Mouse (Mus musculus) heart, adult 2 months (tissue): Measurements from ENCODE around the gene Fyn. TPM values are rescaled to one million over a fixed set of nuclear protein-coding genes. Genes with fewer than 3 reads are reported as not detected.

ENCODE experiments used
- DNase-seq, 2 experiments: peaks; one replicate each; pipeline ENCODE4 v3.0.0; 2021
- H3K27ac ChIP-seq: fragments of 200-600 bp; 2 replicates; pipeline ENCODE4 v1.8.1; 2022
- H3K27me3 ChIP-seq: fragments of 200-500 bp; 2 replicates; pipeline ENCODE4 v1.6.1; 2012; ENCODE audit warnings: mild to moderate bottlenecking, low read length, inconsistent platforms, mixed read lengths; ENCODE audit not compliant: control insufficient read depth, insufficient read depth
- H3K36me3 ChIP-seq: fragments of 200-500 bp; 2 replicates; pipeline ENCODE4 v1.6.1; 2012; ENCODE audit warnings: low read length, inconsistent platforms; ENCODE audit not compliant: control insufficient read depth, insufficient read depth
- H3K4me1 ChIP-seq: fragments of 200-500 bp; 2 replicates; pipeline ENCODE4 v1.6.1; 2011; ENCODE audit warnings: low read length; ENCODE audit not compliant: control insufficient read depth, insufficient read depth
- H3K4me3 ChIP-seq: fragments of 200-600 bp; 2 replicates; pipeline ENCODE4 v1.8.1; 2022
- H3K79me2 ChIP-seq: fragments of 200-500 bp; replicated peaks from 2 replicates; pipeline ENCODE4 v1.6.1; 2012; ENCODE audit warnings: mild to moderate bottlenecking, inconsistent platforms, low read length, moderate library complexity, mixed read lengths; ENCODE audit not compliant: control insufficient read depth, insufficient read depth
- H3K9ac ChIP-seq: fragments of 200-500 bp; 2 replicates; pipeline ENCODE4 v1.6.1; 2012; ENCODE audit warnings: low read depth, mild to moderate bottlenecking, control low read depth, inconsistent platforms, low read length, mixed read lengths
- CTCF ChIP-seq: fragments of 200-600 bp; IDR thresholded peaks from 2 replicates; pipeline ENCODE4 v1.8.1; 2022; ENCODE audit warnings: antibody characterized with exemption, mild to moderate bottlenecking, moderate library complexity
- EP300 ChIP-seq: fragments of 200-500 bp; IDR thresholded peaks from 2 replicates; pipeline ENCODE4 v1.6.1; 2011; ENCODE audit warnings: low read depth, low read length, control low read depth; ENCODE audit not compliant: insufficient read depth
- POLR2A ChIP-seq: fragments of 200-500 bp; IDR thresholded peaks from 2 replicates; pipeline ENCODE4 v1.6.1; 2011; ENCODE audit warnings: mild to moderate bottlenecking, low read depth, low read length, control low read depth; ENCODE audit not compliant: insufficient read depth
- WGBS: fragments of 180-500 bp; shearing (Covaris S2); methylation state at CpG from one replicate; pipeline ENCODE4 v1.1.7; 2018; 5-methylcytosine and 5-hydroxymethylcytosine counted together
- intact Hi-C: fragments of 180-260 bp; cut with DNase I; formaldehyde crosslinking; loops from one replicate; pipeline ENCODE4 v1.15.1; 2025
- polyA plus RNA-seq: library from polyadenylated mRNA; depleted of rRNA; stranded (reverse); fragments of >200 nt; gene quantifications from 2 replicates; pipeline ENCODE4 v1.2.3, GENCODE M21; 2012
- total RNA-seq, 2 experiments: library from RNA; stranded (reverse); gene quantifications; 2 replicates each; pipeline ENCODE4 v1.2.3; 2021

The Fyn gene
- total and polyA plus RNA-seq, 3 experiments, result 23.2 to 29.7 (median 26.1) TPM

- Histone ChIP-seq H3K79me2 (peaks cover 9% of the 10 kb centered on the region), H3K27me3 (no peaks in the 10 kb centered on the region), H3K4me3 (no peak overlapping the region; the same call in 1 of the 2 replicates), H3K27ac (peak overlapping the region; percentile 42), H3K9ac (peak overlapping the region; percentile 23; the same call in 1 of the 2 replicates), H3K36me3 (no peaks in the 10 kb centered on the region), H3K4me1 (peaks cover 22% of the 10 kb centered on the region)
- WGBS, result 31% methylated on average over 15 of the region's 15 CpGs
- intact Hi-C loops, result no loop called here
- no peak for TF ChIP-seq POLR2A
- no peak for TF ChIP-seq EP300
- TF ChIP-seq CTCF, result no peak
- peak; percentile 53 to 58 for DNase-seq
Measured at GRCm38 (mm10) chr10:39471714-39472531, 103.3 kb downstream of the Fyn start.

DNA sequence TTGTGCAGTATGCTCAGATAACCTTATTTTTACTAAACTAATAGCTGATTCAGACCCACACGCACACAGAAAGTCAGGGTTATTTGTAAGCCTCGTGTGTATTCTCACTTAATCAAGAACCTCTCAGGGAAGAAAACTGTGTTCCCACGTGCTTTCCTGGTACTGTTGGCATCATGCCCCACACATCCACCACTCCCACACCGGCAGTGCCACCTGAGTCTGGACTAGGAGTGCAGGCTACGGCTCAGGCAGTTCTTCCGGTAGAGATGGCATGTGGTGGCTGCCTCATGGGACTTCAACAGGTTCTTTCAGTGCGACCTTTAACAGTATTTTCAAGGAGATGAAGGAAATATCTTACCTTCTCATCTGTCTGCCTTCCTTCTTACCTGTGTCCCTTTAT lies 104.3 kb downstream of the Fyn start:
- Histone ChIP-seq H3K27me3 (no peaks in the 10 kb centered on the region), H3K4me1 (peaks cover 19% of the 10 kb centered on the region), H3K9ac (no peak overlapping the region), H3K36me3 (no peaks in the 10 kb centered on the region), H3K79me2 (peaks cover 9% of the 10 kb centered on the region), H3K4me3 (no peak overlapping the region), H3K27ac (no peak overlapping the region; the same call in 1 of the 2 replicates)
- 45% methylated on average over 7 of the region's 7 CpGs for WGBS
- no peak for TF ChIP-seq POLR2A
- no peak for TF ChIP-seq CTCF
- no peak for TF ChIP-seq EP300
- intact Hi-C loops, result no loop called here
- no peak for DNase-seq

- 77% methylated on average over 1 of the region's 1 CpGs for WGBS
- Histone ChIP-seq H3K9ac (no peak overlapping the region), H3K27ac (no peak overlapping the region), H3K79me2 (peaks cover 7% of the 10 kb centered on the region), H3K4me1 (no peaks in the 10 kb centered on the region), H3K27me3 (no peaks in the 10 kb centered on the region), H3K4me3 (no peak overlapping the region), H3K36me3 (no peaks in the 10 kb centered on the region)
- intact Hi-C loops, result no loop called here
- DNase-seq, result no peak
- TF ChIP-seq EP300 (no peak), POLR2A (no peak), CTCF (no peak)
Measured at GRCm38 (mm10) chr10:39479361-39479760, 110.7 kb downstream of the Fyn start.

GRCm38 (mm10) chr10:39484382-39484826 lies 115.7 kb downstream of the Fyn start:
- Histone ChIP-seq H3K27me3 (no peaks in the 10 kb centered on the region), H3K4me3 (no peak overlapping the region), H3K4me1 (peaks cover 11% of the 10 kb centered on the region), H3K27ac (no peak overlapping the region), H3K9ac (no peak overlapping the region), H3K36me3 (no peaks in the 10 kb centered on the region), H3K79me2 (0 out of 2 replicates have a peak, but pooled peaks cover 1% of the 10 kb centered on the region)
- intact Hi-C loops, result no loop called here
- no peak for TF ChIP-seq POLR2A
- TF ChIP-seq EP300, result no peak
- no peak for TF ChIP-seq CTCF
- 50% methylated on average over 8 of the region's 8 CpGs for WGBS
- DNase-seq, result no peak

DNA sequence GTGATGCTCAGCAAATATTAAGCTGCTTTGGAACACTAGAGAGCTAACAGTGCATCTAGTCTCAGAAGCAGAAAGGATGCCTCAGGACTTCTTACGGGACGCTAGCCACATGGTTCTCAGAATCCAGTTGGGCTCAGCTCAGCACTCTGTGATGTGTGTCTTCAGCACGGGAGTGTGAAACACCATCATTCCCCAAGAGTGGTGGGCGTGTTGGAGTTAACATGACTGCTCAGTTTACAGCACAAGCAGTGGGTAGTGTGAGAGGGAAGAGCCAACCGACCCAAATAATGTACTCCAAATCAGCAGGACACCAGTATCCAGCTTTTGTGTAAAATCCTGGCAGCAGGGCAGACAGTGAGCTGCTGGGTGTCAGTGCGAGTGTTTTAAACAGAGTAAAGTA lies 116.2 kb downstream of the Fyn start:
- Histone ChIP-seq H3K27ac (no peak overlapping the region), H3K9ac (no peak overlapping the region), H3K4me1 (peaks cover 12% of the 10 kb centered on the region), H3K27me3 (no peaks in the 10 kb centered on the region), H3K79me2 (0 out of 2 replicates have a peak, but pooled peaks cover 1% of the 10 kb centered on the region), H3K4me3 (no peak overlapping the region), H3K36me3 (no peaks in the 10 kb centered on the region)
- DNase-seq, result no peak
- TF ChIP-seq CTCF, result no peak
- no peak for TF ChIP-seq POLR2A
- no peak for TF ChIP-seq EP300
- WGBS, result 60% methylated on average over 6 of the region's 6 CpGs
- intact Hi-C loops, result no loop called here

- DNase-seq, result no peak
- WGBS, result 75% methylated on average over 4 of the region's 4 CpGs
- H3K4me1 ChIP-seq, result peaks cover 18% of the 10 kb centered on the region
- H3K36me3 ChIP-seq, result no peaks in the 10 kb centered on the region
- H3K27me3 ChIP-seq, result no peaks in the 10 kb centered on the region
- H3K9ac ChIP-seq, result no peak overlapping the region
- H3K79me2 ChIP-seq, result 0 out of 2 replicates have a peak, but pooled peaks cover 1% of the 10 kb centered on the region
- TF ChIP-seq CTCF, result no peak
- no peak for TF ChIP-seq POLR2A
- TF ChIP-seq EP300, result no peak
- intact Hi-C loops, result no loop called here
- no peak overlapping the region for H3K27ac ChIP-seq
- no peak overlapping the region for H3K4me3 ChIP-seq
Measured at GRCm38 (mm10) chr10:39485939-39486338, 117.3 kb downstream of the Fyn start.
